Mouse (Mus musculus) adrenal gland, adult 2 months (tissue): ENCODE measurements around the gene Dlx3. TPM values are rescaled to one million over a fixed set of nuclear protein-coding genes. Genes with fewer than 3 reads are reported as not detected.

Source experiments
- DNase-seq: peaks from one replicate; pipeline ENCODE4 v3.0.0; 2021
- long read RNA-seq: library from polyadenylated mRNA; stranded (forward); transcript quantifications from one replicate; pipeline ENCODE4 v2.0.0, GENCODE M21; 2021
- polyA plus RNA-seq: library from polyadenylated mRNA; depleted of rRNA; stranded (reverse); fragments of >200 nt; gene quantifications from 2 replicates; pipeline ENCODE4 v1.2.3, GENCODE M21; 2012; rRNA removed
- total RNA-seq, 2 experiments: library from RNA; stranded (reverse); gene quantifications; 2 replicates each; pipeline ENCODE4 v1.2.3; 2021

Gene Dlx3
- total RNA-seq = under 1 TPM in 1 of 2 experiments, not detected in 1; 0.10 TPM
- 0.03 and 0.07 TPM in 2 replicates for polyA plus RNA-seq
- long read RNA-seq = 0 reads

- peak; percentile 52 for DNase-seq
These were observed at the start of gene Dlx3 for GRCm38 (mm10) chr11:95119990-95120632. Dlx3 (plus strand) TSS chr11:95120119.

- no peak for DNase-seq
These were observed 49.5 kb upstream of the Dlx3 start for GRCm38 (mm10) chr11:95070140-95071107.

GRCm38 (mm10) chr11:95071266-95071665, 48.7 kb upstream of the Dlx3 start:
- DNase-seq = no peak

GRCm38 (mm10) chr11:95072136-95072535, 47.8 kb upstream of the Dlx3 start:
- no peak for DNase-seq

GRCm38 (mm10) chr11:95072804-95073203, 47.1 kb upstream of the Dlx3 start:
- no peak for DNase-seq

- DNase-seq = no peak
These were observed 46.1 kb upstream of the Dlx3 start for GRCm38 (mm10) chr11:95073835-95074234.

GRCm38 (mm10) chr11:95074694-95075093, 45.2 kb upstream of the Dlx3 start:
- no peak for DNase-seq

- DNase-seq = peak; percentile 43
These were observed 44.5 kb upstream of the Dlx3 start for GRCm38 (mm10) chr11:95075197-95076040.

- peak; percentile 81 for DNase-seq
These were observed 43.8 kb upstream of the Dlx3 start for GRCm38 (mm10) chr11:95076041-95076535.

- DNase-seq = peak; percentile 90
These were observed 43.3 kb upstream of the Dlx3 start, which contains the start of gene Itga3 for GRCm38 (mm10) chr11:95076536-95077111. Itga3 (minus strand) TSS chr11:95076801.

GRCm38 (mm10) chr11:95077956-95078355, 42.0 kb upstream of the Dlx3 start:
- no peak for DNase-seq

- DNase-seq = peak; percentile 78
These were observed 40.6 kb upstream of the Dlx3 start for GRCm38 (mm10) chr11:95079256-95079875.

- no peak for DNase-seq
These were observed 39.1 kb upstream of the Dlx3 start for GRCm38 (mm10) chr11:95080783-95081182.

GRCm38 (mm10) chr11:95082896-95083295, 37.0 kb upstream of the Dlx3 start:
- no peak for DNase-seq

- peak; percentile 53 for DNase-seq
These were observed 35.7 kb upstream of the Dlx3 start for GRCm38 (mm10) chr11:95084175-95084574.

- no peak for DNase-seq
These were observed 35.0 kb upstream of the Dlx3 start for GRCm38 (mm10) chr11:95084811-95085382.

GRCm38 (mm10) chr11:95085710-95086109, 34.2 kb upstream of the Dlx3 start:
- DNase-seq = no peak

GRCm38 (mm10) chr11:95086229-95086628, 33.7 kb upstream of the Dlx3 start:
- DNase-seq = peak; percentile 49

- no peak for DNase-seq
These were observed 32.4 kb upstream of the Dlx3 start for GRCm38 (mm10) chr11:95087301-95088228.
